Mouse (Mus musculus) common myeloid progenitor, adult 5-6 weeks (primary cell): ENCODE measurements at regions not wholly inside any gene's neighbourhood (a gene's known extent, or its start where the extent isn't known, plus 50 kb on each side); places are given as distances from the start of the nearest gene placed in this dataset.
A peak's percentile ranks its signal among the peaks of the same experiment; 100 is the strongest.

Experiments used
- ATAC-seq: replicated peaks from 2 replicates; pipeline ENCODE4 v1.8.0; 2016; ENCODE audit warnings: low read depth, mild to moderate bottlenecking, moderate TSS enrichment, inconsistent platforms; ENCODE audit not compliant: poor library complexity, severe bottlenecking

DNA sequence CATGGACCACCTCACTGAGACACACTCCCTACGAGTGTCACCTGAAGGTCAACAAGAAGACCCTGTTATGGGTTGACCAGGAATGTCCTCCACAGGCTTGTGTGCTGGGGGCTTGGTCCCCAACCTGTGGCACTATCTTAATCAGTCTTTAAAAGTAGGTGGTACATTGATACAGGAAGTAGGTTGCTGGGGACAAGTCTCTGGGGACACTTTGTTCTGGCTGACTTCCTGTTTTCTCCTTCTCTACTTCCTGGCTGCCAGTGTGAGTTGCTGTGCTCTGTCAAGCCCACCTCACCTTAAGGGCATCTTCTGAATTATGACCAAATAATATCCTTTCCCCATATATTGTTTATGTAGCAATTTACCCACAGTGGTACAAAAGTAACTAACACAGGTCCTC lies 96.1 kb downstream of the Cct6b start:
- no peak for ATAC-seq

DNA sequence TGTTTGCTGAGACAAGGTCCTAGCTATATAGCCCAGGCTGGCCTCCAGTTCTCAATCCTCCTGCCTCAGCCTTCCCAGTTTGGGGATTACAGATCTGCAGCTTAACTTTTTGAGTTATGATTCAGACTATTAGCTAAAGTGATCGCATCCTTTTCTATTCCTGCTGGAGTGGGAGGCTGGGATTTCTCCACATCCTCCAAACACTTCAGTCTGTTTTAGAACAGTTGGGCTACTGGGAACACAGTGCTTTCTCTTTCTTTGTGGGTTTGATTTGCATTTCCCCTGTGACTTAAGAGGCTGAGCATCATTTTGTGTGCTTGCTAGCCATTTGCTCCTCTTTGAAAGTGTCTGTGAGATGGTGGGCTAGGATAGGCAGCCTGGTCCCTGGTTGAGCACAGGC lies 100.0 kb downstream of the Cct6b start:
- no peak for ATAC-seq

DNA sequence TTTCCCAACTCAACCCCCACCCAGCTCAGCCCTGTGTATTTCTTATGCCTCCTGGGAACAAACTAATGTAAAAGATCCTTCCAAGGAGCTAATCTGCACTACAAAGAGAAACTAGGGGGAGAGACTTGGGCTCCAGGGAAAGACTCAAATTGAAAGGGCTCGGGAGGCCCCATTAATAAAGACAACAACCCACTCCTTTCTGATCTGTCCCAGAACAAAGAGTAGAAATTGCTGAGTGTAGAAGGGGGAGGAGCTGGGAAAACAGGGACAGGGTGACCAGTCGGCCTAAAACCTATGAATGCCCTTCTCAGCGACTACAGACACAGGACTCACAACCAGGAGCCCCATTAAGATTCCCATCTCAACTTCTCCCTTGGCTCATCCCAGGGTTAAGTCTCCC lies 102.0 kb downstream of the Cct6b start:
- ATAC-seq = no peak

DNA sequence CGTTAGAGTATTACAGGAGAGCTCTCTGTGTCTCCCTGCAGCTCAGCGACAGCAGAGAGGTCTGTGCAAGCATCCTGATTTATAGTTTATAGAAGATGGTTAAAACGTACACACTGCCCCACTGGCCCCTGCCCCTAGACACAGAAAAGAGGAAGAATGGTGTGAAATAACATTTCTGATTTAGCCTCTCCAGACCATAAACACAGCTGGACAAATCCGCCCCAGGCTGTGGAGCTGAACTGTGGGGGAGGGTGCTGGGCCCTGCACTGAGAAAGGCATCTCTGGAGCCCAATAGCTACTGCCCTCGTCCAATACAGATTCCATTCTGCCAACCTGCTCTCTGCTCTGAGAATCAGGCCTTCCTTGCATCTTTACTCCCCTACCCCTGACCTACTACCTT lies 112.4 kb downstream of the Cct6b start:
- no peak for ATAC-seq

DNA sequence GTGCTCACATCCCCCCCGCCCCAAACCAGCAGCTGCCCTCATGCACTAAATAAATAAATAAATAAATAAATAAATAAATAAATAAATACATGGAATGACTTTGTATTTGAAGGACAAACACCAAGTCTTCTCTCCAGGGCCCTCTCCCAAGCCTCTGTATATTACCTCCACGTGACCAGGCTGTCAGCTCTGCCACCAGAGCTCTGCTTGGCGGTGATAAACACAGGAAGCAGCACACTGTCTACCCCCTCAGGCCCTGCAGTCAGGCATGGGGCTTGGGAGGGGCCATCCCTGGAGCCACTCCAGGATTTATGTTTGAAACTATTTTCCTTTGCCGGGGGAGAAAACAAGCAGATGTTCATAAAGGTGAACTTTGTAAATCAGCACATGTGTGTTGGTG lies 125.6 kb downstream of the Cct6b start:
- no peak for ATAC-seq

DNA sequence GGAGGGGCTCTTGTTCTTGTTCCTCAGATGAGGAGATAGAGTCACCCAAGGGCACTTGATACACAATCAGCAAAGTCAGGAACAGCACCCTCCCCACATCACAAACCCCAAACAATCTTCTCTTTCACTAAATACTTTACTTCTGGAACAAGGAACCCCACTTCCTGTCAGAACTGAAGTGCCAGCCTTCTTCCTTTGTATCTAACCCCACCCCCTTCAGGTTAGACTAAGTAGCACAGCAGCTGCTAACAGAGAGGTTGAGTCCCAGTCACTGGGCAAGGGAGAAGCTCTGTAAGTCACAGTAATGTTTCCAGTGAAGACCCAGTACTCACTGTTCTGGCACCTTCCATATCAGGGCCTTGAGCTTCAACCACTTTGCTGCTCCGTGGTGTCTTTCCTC lies 131.9 kb downstream of the Cct6b start:
- ATAC-seq = no peak

DNA sequence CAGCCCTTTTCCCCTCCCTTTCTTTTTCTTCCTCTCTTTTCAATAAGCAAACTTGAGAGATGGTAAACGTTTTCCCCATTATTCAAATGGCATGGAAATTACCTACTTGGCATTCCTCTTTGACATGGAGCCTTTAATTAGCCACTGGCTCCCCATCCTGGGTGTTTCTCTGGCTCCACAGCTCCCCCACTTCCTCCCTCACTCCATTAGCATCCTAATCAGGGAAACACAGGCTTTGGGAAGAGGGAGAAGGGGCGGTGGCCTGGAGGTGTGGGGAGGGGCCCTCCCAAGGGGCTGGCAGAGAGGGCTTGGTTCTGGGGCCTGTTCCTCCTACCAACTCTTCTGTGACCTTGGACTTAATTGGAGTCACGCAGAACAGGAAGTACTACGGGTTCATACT lies 132.7 kb downstream of the Cct6b start:
- no peak for ATAC-seq

DNA sequence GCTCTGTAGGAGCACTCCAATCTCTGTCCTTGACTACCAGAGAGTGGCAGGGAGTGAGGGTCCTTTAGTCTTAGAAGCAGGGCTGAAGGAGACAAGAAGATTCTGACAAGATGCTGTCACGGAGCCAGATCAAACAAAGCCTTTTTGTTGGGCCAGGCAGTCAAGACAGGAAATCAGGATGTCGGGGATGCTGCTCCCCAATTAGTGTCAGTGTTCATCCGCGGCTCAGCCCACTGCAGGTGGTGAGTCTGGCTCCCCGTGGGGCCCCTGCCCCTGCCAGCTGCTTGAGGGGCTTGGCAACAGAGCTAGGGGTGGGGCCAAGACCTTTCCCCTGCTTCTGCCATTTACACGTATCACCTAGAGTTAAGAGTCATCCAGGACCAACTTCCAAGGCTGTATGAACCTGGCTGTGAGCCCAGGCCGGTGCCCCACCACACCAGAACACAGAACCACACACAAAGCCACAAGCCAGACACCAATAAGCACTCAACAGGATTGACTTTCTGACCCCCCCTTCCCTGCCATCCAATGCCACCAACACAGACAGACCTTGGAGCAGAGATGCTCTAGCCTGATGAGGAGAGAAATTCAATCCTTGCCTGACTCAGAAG lies 137.5 kb downstream of the Cct6b start:
- ATAC-seq = no peak

DNA sequence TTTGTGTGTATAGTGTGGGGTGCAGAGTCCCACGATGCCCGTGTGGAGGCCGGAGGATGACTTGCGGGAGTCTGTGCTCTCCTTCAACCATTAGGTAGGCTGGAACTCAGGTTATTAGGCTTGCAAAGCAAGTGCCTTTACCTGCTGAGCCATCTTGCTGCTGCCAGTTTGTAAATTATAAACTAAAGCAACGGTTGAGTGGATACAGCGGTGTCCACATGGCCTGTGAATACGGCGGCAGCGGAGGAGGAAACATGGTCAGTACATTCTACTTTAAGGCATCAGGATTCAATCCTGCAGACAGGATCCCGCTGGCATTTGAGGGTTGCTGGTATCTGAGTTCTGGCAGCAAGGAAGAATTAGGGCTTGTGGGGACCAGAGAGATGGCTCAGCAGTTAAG lies 143.1 kb downstream of the Cct6b start:
- no peak for ATAC-seq

DNA sequence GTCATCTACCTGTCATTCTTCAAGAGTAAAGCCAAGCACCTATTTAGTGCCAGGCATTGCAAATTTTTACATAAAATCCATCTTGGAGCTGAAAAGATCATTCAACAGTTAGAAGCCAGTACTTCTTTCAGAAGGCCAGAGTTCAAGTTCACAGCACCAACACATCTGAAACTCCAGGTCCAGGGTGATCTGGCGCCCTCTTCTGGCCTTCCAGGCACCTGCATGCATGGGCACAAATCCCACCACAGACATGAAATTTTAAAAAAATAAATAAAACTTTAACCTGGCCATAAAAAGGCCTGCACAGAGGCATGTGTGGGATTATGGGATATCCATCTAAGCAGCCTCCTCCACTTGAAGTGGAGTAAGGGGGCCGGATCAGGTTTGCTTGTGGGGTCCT lies 144.7 kb downstream of the Cct6b start:
- ATAC-seq = no peak

DNA sequence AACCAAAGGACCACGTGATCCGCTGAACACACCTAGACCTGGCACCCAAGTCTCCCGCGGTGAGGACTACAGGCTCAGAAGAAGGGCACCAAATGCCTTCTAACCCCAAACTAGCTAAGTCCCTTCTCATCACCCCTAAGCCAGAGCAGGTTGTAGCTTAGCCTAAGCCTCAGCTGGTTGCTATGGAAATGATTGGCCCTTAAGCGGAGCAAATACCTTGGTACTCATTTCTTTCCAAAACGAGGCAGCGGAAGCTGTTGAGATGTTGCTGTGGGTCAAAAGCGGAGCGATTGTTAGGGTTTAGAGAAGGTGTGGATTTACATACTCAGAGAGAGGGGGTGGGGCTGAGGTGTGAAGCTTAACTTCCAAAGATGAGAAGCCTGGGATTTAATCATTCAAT lies 145.7 kb downstream of the Cct6b start:
- ATAC-seq = no peak

DNA sequence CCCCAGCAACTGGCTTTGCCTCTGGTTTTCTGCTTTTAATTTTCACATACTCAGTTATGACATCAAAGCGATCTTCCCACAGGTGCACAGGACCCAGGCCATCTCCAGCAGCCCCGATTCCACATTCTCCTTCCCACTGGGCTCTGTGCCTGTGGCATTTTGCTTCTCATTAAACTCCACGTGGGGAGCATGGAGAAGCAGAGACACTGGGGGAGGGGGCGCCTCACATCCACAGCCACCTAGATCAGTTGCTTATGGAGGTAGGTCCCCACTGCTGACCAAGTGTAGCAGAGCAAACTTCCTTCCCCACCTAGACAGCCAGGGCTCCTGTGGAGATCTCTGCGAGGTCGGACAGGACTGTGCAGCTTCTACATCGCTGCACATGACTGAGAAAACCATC lies 147.3 kb downstream of the Cct6b start:
- ATAC-seq = no peak

DNA sequence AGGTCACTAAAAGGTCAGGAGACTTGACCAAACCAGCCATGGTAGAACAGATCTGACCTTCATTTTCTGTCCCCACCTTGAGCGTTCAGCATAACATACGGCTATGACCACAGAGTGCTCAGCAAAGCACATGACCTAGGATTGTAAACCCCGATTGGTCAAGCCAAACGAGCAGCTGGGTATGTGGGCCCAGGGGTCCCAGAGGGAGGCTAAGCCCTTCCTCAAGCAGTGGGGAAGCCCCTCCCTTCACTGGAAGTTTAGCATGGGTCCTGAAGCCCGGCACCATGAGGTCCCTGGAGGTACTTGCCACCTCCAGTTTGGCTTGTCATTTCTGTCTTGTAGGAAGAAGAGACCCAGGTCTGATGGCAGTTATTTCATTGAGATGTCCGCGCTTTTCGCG lies 149.8 kb downstream of the Cct6b start:
- no peak for ATAC-seq

DNA sequence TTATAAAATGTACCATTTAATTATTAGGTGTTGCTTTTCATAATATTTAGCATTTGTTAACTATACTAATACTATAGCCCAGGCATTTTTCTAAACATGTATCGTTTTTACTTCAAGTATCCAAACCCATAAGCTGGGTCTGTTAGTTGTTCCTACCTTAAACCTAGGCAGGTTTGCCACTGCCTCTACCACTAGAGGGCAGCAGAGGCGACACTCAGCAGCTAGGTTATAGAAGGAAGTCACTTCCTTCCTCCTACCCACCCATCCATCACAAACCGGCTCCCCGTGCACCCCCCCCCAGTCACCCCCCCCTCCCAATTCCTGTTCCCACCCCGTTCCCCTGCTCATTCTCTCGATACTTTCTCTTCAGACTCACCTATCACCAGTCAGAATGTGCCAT lies 150.6 kb downstream of the Cct6b start:
- peak; percentile 70 for ATAC-seq

DNA sequence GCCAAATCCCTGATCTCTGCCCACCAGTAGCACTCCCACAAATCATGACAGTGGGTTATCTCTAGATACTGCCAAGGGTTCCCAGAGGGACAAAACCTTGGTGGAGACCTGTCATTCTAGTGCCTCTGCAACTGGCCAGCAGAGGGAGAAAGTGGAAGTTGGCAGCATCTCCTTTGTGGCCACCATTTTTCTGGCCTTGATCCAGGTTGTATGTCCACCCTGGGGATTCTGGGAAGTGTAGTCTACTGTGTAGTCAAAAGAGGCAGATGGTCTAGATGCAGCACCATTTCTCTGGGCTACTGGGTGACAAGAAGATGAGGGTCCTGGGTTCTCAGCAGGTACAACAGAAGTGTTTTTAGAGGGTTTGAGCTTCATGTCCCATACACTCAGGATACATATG lies 152.1 kb downstream of the Cct6b start:
- ATAC-seq = peak; percentile 85

DNA sequence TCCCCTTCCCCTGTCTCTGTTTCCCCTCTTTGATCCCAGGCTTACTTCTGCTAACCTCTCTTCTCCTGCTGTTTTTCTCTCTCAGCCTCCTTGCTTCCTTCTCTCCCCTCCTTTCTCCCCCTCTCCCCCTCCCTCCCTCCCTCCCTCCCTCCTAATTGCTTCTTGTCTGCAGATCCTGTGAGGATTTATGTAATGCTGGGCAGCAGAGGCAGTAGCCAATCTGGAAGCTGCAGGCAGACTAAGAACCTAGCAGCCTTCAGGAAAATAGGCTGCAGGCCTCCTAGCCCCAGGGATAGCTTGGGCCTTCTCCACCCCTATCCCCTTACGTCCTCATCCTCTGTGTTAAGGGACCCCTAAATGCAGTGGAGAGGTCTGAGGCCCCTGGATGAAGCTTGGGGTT lies 155.2 kb downstream of the Cct6b start:
- no peak for ATAC-seq

DNA sequence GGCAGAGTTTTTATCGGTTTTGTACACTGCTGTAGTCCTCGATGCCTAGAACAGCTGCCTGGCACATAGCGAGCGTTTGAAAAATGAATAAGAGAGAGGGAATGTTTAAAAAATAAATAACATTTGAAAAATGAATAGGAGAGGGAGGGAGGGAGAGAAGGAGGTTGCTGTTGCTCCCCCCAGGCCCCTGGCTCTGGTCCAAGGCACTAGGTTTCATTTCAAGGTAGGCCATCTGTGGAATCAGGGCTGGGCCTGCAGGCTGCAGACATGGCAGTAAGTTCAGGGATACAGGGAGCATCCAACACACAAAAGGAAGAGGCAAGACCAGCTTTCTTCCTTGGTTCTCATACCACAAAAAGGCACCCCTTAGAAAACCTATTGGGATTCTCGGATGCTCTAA lies 156.5 kb downstream of the Cct6b start:
- ATAC-seq = no peak

DNA sequence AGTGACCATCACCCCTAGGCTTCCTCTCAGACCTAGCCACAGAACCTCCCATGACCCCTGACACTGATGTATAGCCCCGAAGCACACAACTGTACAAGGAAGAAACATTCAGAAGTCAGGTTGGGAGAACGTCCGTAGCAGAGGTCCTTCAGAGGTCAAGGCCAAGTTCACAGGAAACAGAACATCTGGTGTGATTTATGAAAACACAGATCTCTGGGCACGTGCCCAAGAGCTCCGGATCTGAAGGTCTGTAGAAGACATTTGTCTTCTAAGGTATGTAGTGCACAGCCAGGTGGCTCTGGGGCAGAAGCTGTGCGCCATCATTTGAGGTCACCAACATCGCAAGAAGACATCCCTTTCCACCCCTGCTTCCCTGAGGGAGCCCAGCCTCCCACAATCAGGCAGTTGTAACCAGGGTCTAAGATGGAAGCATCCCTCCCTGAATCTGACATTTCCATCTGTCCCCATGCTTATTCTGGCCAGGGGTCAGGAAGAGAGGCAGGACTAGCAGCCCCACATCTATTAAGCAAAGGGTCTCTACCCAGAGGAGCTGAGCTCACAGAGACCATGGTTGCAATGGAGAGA lies 159.8 kb downstream of the Cct6b start:
- ATAC-seq = no peak

DNA sequence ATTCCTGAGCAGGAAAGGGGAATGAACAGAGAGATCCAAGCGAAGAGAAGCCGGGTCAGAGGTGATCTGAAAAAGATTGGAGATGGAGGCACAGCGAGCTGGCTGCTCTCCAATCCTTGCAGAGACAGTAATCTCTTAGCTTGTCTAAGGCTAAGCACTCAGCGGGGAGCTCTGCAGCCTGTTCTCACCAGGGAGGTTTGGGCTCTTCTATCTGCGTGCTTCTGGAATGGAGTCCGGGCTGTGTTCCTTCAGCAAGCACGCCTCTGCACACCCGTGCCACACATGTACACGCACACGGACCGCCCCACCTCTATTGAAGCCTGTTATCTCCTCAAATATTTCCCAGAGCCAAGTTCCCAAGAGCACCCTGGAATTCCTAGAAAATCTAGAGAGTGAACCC lies 161.3 kb downstream of the Cct6b start:
- ATAC-seq = no peak

DNA sequence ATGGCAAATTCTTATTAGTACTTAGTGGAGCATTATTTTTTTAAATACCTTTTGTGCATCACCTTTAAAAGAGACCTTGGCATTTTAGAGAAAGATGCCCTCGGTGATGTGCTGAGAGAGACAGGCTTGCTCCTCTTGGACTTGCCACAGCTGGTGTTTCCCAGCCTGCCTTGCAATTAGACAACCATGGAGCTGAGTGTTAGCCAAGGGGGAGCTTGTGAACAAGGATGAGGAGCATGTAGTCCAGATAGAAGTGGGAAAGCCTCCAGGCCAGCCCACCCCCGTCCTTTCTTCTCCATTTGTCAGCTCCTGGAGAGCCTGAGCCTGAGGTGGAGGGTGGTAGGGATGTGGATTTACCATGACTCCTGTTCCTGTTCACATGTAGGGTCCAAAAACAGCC lies 161.9 kb downstream of the Cct6b start:
- ATAC-seq = no peak

DNA sequence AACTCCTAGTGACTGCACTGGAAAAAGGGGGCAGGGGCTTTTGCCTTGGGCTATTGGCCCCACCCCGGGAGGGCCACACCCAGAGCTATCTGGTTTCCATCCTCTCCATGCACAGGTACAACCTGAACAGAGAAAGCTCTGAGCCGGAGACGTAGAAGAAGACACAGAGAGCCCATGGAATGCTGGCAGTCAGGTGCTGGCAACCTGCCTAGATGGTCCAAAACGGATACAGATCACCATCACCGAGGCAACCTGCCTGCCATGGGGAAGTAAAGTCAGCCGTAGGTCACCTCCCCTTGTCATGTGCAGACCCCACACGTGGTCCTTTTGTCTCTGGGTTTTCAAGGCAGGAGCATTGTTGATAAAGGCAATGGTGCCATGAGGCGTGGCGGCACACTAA lies 164.0 kb downstream of the Cct6b start:
- ATAC-seq = no peak

DNA sequence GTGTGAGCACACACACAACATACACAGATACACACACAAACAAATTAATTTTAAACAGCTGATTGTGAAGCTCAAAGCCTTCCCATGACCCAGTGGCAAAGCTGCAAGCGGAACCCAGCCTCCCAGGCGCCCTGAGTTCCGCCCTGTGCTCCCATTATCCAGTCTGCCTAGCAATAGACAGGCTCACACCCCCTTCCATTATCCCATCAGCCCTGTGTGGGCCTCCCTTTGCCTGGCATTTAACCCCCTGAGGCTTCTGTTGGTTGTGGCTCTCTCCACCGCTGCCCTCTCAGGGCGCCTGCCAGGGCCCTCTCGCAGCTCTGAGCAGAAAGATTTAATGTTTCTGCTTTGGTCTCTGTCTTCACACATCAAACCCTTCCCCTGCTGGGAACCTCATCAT lies 166.4 kb downstream of the Cct6b start:
- no peak for ATAC-seq

DNA sequence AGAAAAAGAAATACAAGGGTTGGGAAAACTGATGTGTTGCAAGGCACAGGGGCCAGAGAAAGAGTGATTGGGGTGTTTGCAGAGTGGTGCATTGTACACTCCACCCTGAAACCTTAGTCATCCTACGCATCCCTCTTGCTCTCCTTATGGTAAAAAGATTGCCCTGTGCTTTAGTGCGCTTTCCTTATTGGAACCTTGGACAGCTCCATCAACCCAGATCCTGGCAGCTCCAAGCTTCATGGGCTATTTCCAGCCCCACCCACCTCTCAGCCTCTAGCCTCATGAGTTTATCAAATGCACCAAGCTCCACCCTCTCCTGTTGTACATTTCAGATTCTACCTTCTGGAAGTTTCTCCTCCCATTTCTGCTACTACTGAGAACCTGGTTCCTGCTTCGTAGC lies 167.3 kb downstream of the Cct6b start:
- ATAC-seq = no peak
